Mouse (Mus musculus) ES-Bruce4 (cell line): ENCODE measurements at regions not wholly inside any gene's neighbourhood (a gene's known extent, or its start where the extent isn't known, plus 50 kb on each side); places are given as distances from the start of the nearest gene placed in this dataset.

Source experiments
- CTCF ChIP-seq: IDR thresholded peaks from one replicate; pipeline ENCODE4 v1.8.1; 2011; ENCODE audit warnings: low read depth, low read length
- POLR2A ChIP-seq: IDR thresholded peaks from one replicate; pipeline ENCODE4 v1.8.1; 2011; ENCODE audit warnings: low read length; ENCODE audit not compliant: insufficient read depth

DNA sequence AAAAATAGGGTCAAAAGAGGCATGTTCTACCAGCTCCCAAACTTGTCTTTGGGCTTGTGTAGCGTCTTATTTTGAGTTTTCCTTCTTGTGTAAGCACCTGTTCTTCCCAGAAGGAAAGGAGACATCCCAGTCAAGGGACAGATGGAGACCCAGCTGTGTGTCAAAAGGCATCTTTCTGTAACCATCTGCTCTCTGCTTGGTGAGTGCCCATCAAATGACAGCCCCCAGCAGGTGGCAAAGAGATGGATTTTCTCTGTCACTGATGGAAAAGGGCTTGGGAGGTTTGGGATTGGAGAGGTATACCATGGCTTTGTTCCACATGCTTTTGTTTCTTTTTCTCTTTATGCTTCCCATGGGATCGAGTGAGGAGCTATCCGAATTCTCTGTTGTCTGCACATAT lies 249.1 kb downstream of the Olfm4 start:
- no peak for TF ChIP-seq CTCF
- no peak for TF ChIP-seq POLR2A
